Comparison of ENCODE assay signal across 19 mouse cellular contexts in genomic region chr5:33032036-33032773, GRCm38 (mm10). TPM values are rescaled to one million over a fixed set of nuclear protein-coding genes. Genes with fewer than 3 reads are reported as not detected.
DNase-seq lines count a peak whose midpoint lies in the region; ATAC-seq and TF ChIP-seq lines count a peak whose summit lies in the region.
"Had no signal": no experiment of that assay in that cellular context is flagged by ENCODE, and none has a peak within 500 bp of the region (broad histone marks: within the 10 kb centered on the region; RNA-seq: fewer than 3 reads in every experiment).

No protein-coding gene starts in this region.

- no peak for TF ChIP-seq POLR2A in thymus, adult 2 months (IDR thresholded peaks at IDR 0.05; ENCODE audit: control insufficient read depth, extremely low read depth, insufficient read depth, low read length, poor library complexity)

- TF ChIP-seq CTCF in left cerebral cortex, adult 2 months (IDR thresholded peaks at IDR 0.05), result no peak; the same call in 1 of the 2 replicates
- TF ChIP-seq CTCF in liver, embryonic 14.5 days (IDR thresholded peaks at IDR 0.05; ENCODE audit: low read depth), result no peak
- TF ChIP-seq CTCF in midbrain, postnatal 0 days (IDR thresholded peaks at IDR 0.05), result no peak
- no peak for TF ChIP-seq CTCF in thymus, adult 2 months (IDR thresholded peaks at IDR 0.05; ENCODE audit: borderline replicate concordance, control insufficient read depth, extremely low read depth, insufficient read depth, low read length, poor library complexity)

- no peaks in the 10 kb centered on the region for H3K27me3 ChIP-seq in embryonic facial prominence, embryonic 13.5 days
- no peaks in the 10 kb centered on the region for H3K27me3 ChIP-seq in embryonic facial prominence, embryonic 10.5 days (replicated peaks; ENCODE audit: low read depth, poor library complexity, severe bottlenecking)
- no peaks in the 10 kb centered on the region for H3K27me3 ChIP-seq in liver, embryonic 14.5 days (ENCODE audit: control insufficient read depth, insufficient read depth, low read length)
- no peaks in the 10 kb centered on the region for H3K27me3 ChIP-seq in midbrain, postnatal 0 days (ENCODE audit: insufficient read depth, low read length)
- H3K27me3 ChIP-seq in thymus, adult 2 months (ENCODE audit: control insufficient read depth, insufficient read depth, low read length), result no peaks in the 10 kb centered on the region
- H3K27me3 ChIP-seq: CH12.LX; forebrain, embryonic 15.5 days; hindbrain, embryonic 12.5 days; limb, embryonic 13.5 days had no signal

- 81% methylated on average over 10 of the region's 10 CpGs for WGBS in embryonic facial prominence, embryonic 13.5 days
- WGBS in embryonic facial prominence, embryonic 10.5 days, result 87% methylated on average over 10 of the region's 10 CpGs
- 48% methylated on average over 10 of the region's 10 CpGs for WGBS in liver, embryonic 14.5 days (ENCODE audit: insufficient replicate concordance)
- WGBS in midbrain, postnatal 0 days, result 84% methylated on average over 10 of the region's 10 CpGs
- WGBS in thymus, adult 2 months, result 94% methylated on average over 10 of the region's 10 CpGs

- H3K4me2 ChIP-seq in embryonic facial prominence, embryonic 13.5 days, result no peak overlapping the region
- peak overlapping the region; percentile 53 for H3K4me2 ChIP-seq in liver, embryonic 14.5 days (ENCODE audit: low read depth)
- H3K4me2 ChIP-seq in midbrain, postnatal 0 days (ENCODE audit: low read depth, low read length, poor library complexity, severe bottlenecking), result no peak overlapping the region
- H3K4me2 ChIP-seq: forebrain, embryonic 15.5 days; hindbrain, embryonic 12.5 days; limb, embryonic 13.5 days had no signal

- 0 out of 2 replicates have a peak overlapping the region, but pooled peaks have one; percentile 16 for H3K9ac ChIP-seq in embryonic facial prominence, embryonic 13.5 days
- no peak overlapping the region; the same call in 1 of the 2 replicates for H3K9ac ChIP-seq in liver, embryonic 14.5 days (replicated peaks)
- H3K9ac ChIP-seq in midbrain, postnatal 0 days (replicated peaks; ENCODE audit: low read length, poor library complexity, severe bottlenecking), result no peak overlapping the region
- H3K9ac ChIP-seq: forebrain, embryonic 15.5 days; hindbrain, embryonic 12.5 days had no signal

- H3K36me3 ChIP-seq in embryonic facial prominence, embryonic 13.5 days, result peaks cover 8% of the 10 kb centered on the region
- H3K36me3 ChIP-seq in embryonic facial prominence, embryonic 10.5 days (replicated peaks), result peaks cover 18% of the 10 kb centered on the region
- peaks cover 10% of the 10 kb centered on the region for H3K36me3 ChIP-seq in liver, embryonic 14.5 days (replicated peaks; ENCODE audit: control insufficient read depth, insufficient read depth, low read depth)
- H3K36me3 ChIP-seq in midbrain, postnatal 0 days (ENCODE audit: insufficient read depth, low read length), result peaks cover 4% of the 10 kb centered on the region
- no peaks in the 10 kb centered on the region for H3K36me3 ChIP-seq in thymus, adult 2 months (ENCODE audit: control insufficient read depth, insufficient read depth, low read length)

- no peaks in the 10 kb centered on the region for H3K9me3 ChIP-seq in embryonic facial prominence, embryonic 13.5 days
- H3K9me3 ChIP-seq in embryonic facial prominence, embryonic 10.5 days, result no peaks in the 10 kb centered on the region
- H3K9me3 ChIP-seq in liver, embryonic 14.5 days (ENCODE audit: control insufficient read depth, low read length), result no peaks in the 10 kb centered on the region
- H3K9me3 ChIP-seq in midbrain, postnatal 0 days (ENCODE audit: low read length), result no peaks in the 10 kb centered on the region
- H3K9me3 ChIP-seq: forebrain, embryonic 15.5 days; hindbrain, embryonic 12.5 days; limb, embryonic 13.5 days had no signal

- intact Hi-C loops in left cerebral cortex, adult 2 months (cut with DNase I), result loop anchor here (2.0 to 10.0 kb wide), 4 partner anchors 100 to 287 kb away; partner anchors contain the start of gene Depdc5

- no peak overlapping the region for H3K27ac ChIP-seq in embryonic facial prominence, embryonic 13.5 days
- no peak overlapping the region for H3K27ac ChIP-seq in embryonic facial prominence, embryonic 10.5 days (replicated peaks)
- H3K27ac ChIP-seq in left cerebral cortex, adult 2 months, result peak overlapping the region; percentile 40
- H3K27ac ChIP-seq in liver, embryonic 14.5 days, result peak overlapping the region; percentile 27; the same call in 1 of the 2 replicates
- H3K27ac ChIP-seq in midbrain, postnatal 0 days (ENCODE audit: low read depth, low read length), result peak overlapping the region; percentile 79
- H3K27ac ChIP-seq in thymus, adult 2 months (ENCODE audit: control insufficient read depth, insufficient read depth, low read length), result no peak overlapping the region
- H3K27ac ChIP-seq: gastrocnemius, adult 2 months; limb, embryonic 13.5 days had no signal

- H3K4me1 ChIP-seq in embryonic facial prominence, embryonic 13.5 days, result 0 out of 2 replicates have a peak, but pooled peaks cover 2% of the 10 kb centered on the region
- peaks cover 13% of the 10 kb centered on the region for H3K4me1 ChIP-seq in embryonic facial prominence, embryonic 10.5 days
- peaks cover 29 to 34% of the 10 kb centered on the region in 2 experiments for H3K4me1 ChIP-seq in liver, embryonic 14.5 days (replicated peaks; ENCODE audit: control insufficient read depth in 2 of 2, insufficient read depth in 2 of 2, low read length in 1 of 2)
- H3K4me1 ChIP-seq in midbrain, postnatal 0 days (ENCODE audit: insufficient read depth, low read length), result peaks cover 6% of the 10 kb centered on the region; the same call in 1 of the 2 replicates
- no peaks in the 10 kb centered on the region for H3K4me1 ChIP-seq in thymus, adult 2 months (replicated peaks; ENCODE audit: control insufficient read depth, insufficient read depth, low read length)

- no peak overlapping the region for H3K4me3 ChIP-seq in embryonic facial prominence, embryonic 13.5 days
- no peak overlapping the region for H3K4me3 ChIP-seq in embryonic facial prominence, embryonic 10.5 days
- no peak overlapping the region for H3K4me3 ChIP-seq in left cerebral cortex, adult 2 months
- H3K4me3 ChIP-seq in liver, embryonic 14.5 days (ENCODE audit: insufficient read depth in 1 of 2, low read depth in 2 of 2, low read length in 2 of 2), result peak overlapping the region in 1 of 2 experiments; percentile 15; a peak in 2 of 4 replicates
- no peak overlapping the region for H3K4me3 ChIP-seq in midbrain, postnatal 0 days (ENCODE audit: low read depth, low read length)
- H3K4me3 ChIP-seq in thymus, adult 2 months (ENCODE audit: control insufficient read depth, insufficient read depth, low read length), result no peak overlapping the region
- H3K4me3 ChIP-seq: forebrain, embryonic 15.5 days; gastrocnemius, adult 2 months; hindbrain, embryonic 12.5 days; limb, embryonic 13.5 days had no signal

- no peak for DNase-seq in embryonic facial prominence, embryonic 10.5 days (ENCODE audit: low spot score)
- no peak for DNase-seq in left cerebral cortex, adult 2 months (ENCODE audit: extremely low spot score in 1 of 2, low spot score in 2 of 2)
- DNase-seq in left cerebral cortex, adult 9 months (ENCODE audit: low spot score in 2 of 2), result no peak
- DNase-seq in liver, embryonic 14.5 days (ENCODE audit: low read depth in 3 of 3, low spot score in 3 of 3), result no peak
- no peak for DNase-seq in midbrain, postnatal 0 days (ENCODE audit: low spot score)
- no peak for DNase-seq in thymus, adult 2 months
- DNase-seq in cerebellum, adult 9-11 months, result no peak
- DNase-seq: adrenal gland, postnatal 14 days; cerebellum, adult 18-20 months; gastrocnemius, adult 2 months; kidney, adult 11 months; kidney, postnatal 10 days; layer of hippocampus, adult 9-11 months; thymus, postnatal 4 days had no signal

- TF ChIP-seq EP300 in liver, embryonic 14.5 days (IDR thresholded peaks at IDR 0.05; ENCODE audit: low read depth), result no peak

- no peak for ATAC-seq in embryonic facial prominence, embryonic 13.5 days (ENCODE audit: insufficient number of reproducible peaks, insufficient read depth, low FRiP score, low TSS enrichment, low read depth)
- peak; percentile 47; the same call in 1 of the 2 replicates for ATAC-seq in liver, embryonic 14.5 days (ENCODE audit: insufficient read depth)
- no peak for ATAC-seq in midbrain, postnatal 0 days (ENCODE audit: low FRiP score)

RNA-seq across cellular contexts. Expression of gene Ywhah, which starts 13.6 kb away (rescaled TPM):
- polyA plus RNA-seq in embryonic facial prominence, embryonic 13.5 days (2015; fragmentation: Nextera tagmentation; extraction: Ambion mirVana), result 384 and 394 TPM in 2 replicates
- polyA plus RNA-seq in embryonic facial prominence, embryonic 10.5 days (2016; fragmentation: Nextera tagmentation; extraction: Ambion mirVana), result 421 and 423 TPM in 2 replicates
- 1,000 to 10,000 TPM; 1,061 to 1,220 TPM for total RNA-seq in left cerebral cortex, adult 2 months (2021)
- 102 and 132 TPM in 2 replicates for polyA plus RNA-seq in liver, embryonic 14.5 days (2012; rRNA removed)
- polyA plus RNA-seq in liver, embryonic 14.5 days (2014; fragmentation: Nextera tagmentation; extraction: Ambion mirVana), result 183 and 201 TPM in 2 replicates
- total RNA-seq in midbrain, postnatal 0 days (2014; rRNA removed), result 704 and 729 TPM in 2 replicates
- 1,094 and 1,095 TPM in 2 replicates for polyA plus RNA-seq in midbrain, postnatal 0 days (2015; fragmentation: Nextera tagmentation; extraction: Ambion mirVana)
- 171 and 214 TPM in 2 replicates for polyA plus RNA-seq in thymus, adult 2 months (2012; rRNA removed)

Comparison
In these comparisons a context has a peak if more than half of its experiments do, and no peak if none do; other contexts are left out.
1. H3K27ac ChIP-seq: peak in left cerebral cortex, adult 2 months (single experiment), liver, embryonic 14.5 days (single experiment) and midbrain, postnatal 0 days (single experiment); none in embryonic facial prominence, embryonic 13.5 days (single experiment), embryonic facial prominence, embryonic 10.5 days (single experiment) and thymus, adult 2 months (single experiment).